In the genomic region with DNA sequence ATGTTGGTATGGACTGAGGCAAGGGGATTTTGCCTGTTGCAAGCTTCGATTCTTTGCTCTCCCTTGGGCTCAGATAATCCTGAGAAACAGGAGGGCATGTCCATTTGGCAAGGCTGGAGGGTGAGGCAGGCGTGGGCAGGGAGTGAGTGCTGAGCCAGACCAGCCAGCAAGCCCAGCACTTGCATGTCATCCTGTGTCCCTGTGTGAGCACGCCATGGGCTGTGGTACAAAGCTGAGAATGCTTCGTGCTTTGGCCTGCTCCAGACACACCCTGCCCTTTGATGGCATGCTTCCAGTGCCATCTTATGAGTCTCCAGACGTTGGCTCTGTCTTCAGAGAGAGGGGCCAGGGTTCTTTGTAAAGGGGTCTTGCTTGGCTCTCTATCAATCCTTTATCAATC, we compare ENCODE assay signal across 24 mouse cellular contexts.
DNase-seq lines count a peak whose midpoint lies in the region; ATAC-seq lines count a peak whose summit lies in the region.
"Had no signal": no experiment of that assay in that cellular context is flagged by ENCODE, and none has a peak within 500 bp of the region (broad histone marks: within the 10 kb centered on the region; RNA-seq: fewer than 3 reads in every experiment).

No protein-coding gene starts in this region.

- 82% methylated on average over 5 of the region's 5 CpGs for WGBS in midbrain, embryonic 11.5 days

- no peaks in the 10 kb centered on the region for H3K36me3 ChIP-seq in megakaryocyte, embryonic 14.5 days (replicated peaks; ENCODE audit: low read length)
- no peaks in the 10 kb centered on the region for H3K36me3 ChIP-seq in midbrain, embryonic 11.5 days (ENCODE audit: control insufficient read depth, insufficient read depth, low read length)
- H3K36me3 ChIP-seq: embryonic facial prominence, embryonic 13.5 days; embryonic facial prominence, embryonic 15.5 days; forebrain, embryonic 15.5 days had no signal

- ATAC-seq in megakaryocyte, adult 5-6 weeks (ENCODE audit: poor library complexity, severe bottlenecking), result no peak
- no peak for ATAC-seq in midbrain, embryonic 11.5 days (ENCODE audit: low FRiP score)
- ATAC-seq: CD4-positive, CD25-positive, alpha-beta regulatory T cell, adult 4 months; forebrain, embryonic 13.5 days; forebrain, embryonic 15.5 days; forebrain, postnatal 0 days had no signal

- no peak overlapping the region for H3K4me2 ChIP-seq in midbrain, embryonic 11.5 days
- H3K4me2 ChIP-seq: embryonic facial prominence, embryonic 13.5 days; embryonic facial prominence, embryonic 15.5 days; forebrain, embryonic 13.5 days; forebrain, embryonic 15.5 days had no signal

- no peak overlapping the region for H3K9ac ChIP-seq in midbrain, embryonic 11.5 days (ENCODE audit: low read length)
- H3K9ac ChIP-seq: embryonic facial prominence, embryonic 13.5 days; embryonic facial prominence, embryonic 15.5 days; forebrain, embryonic 13.5 days; forebrain, embryonic 15.5 days; forebrain, postnatal 0 days had no signal

- H3K4me3 ChIP-seq in megakaryocyte, embryonic 14.5 days (replicated peaks), result peak overlapping the region; percentile 57
- no peak overlapping the region for H3K4me3 ChIP-seq in midbrain, embryonic 11.5 days (ENCODE audit: low read depth, low read length)
- H3K4me3 ChIP-seq: embryonic facial prominence, embryonic 13.5 days; embryonic facial prominence, embryonic 15.5 days; erythroblast, embryonic 14.5 days; forebrain, embryonic 13.5 days; forebrain, embryonic 15.5 days had no signal

- H3K4me1 ChIP-seq in megakaryocyte, embryonic 14.5 days, result no peaks in the 10 kb centered on the region
- no peaks in the 10 kb centered on the region for H3K4me1 ChIP-seq in midbrain, embryonic 11.5 days (ENCODE audit: control insufficient read depth, insufficient read depth, low read length)
- H3K4me1 ChIP-seq: embryonic facial prominence, embryonic 13.5 days; embryonic facial prominence, embryonic 15.5 days had no signal

- no peak overlapping the region for H3K27ac ChIP-seq in midbrain, embryonic 11.5 days (ENCODE audit: low read depth, low read length)
- H3K27ac ChIP-seq: embryonic facial prominence, embryonic 13.5 days; embryonic facial prominence, embryonic 15.5 days; forebrain, embryonic 13.5 days; forebrain, embryonic 15.5 days had no signal

- peaks cover 71% of the 10 kb centered on the region for H3K9me3 ChIP-seq in megakaryocyte, embryonic 14.5 days
- no peaks in the 10 kb centered on the region for H3K9me3 ChIP-seq in midbrain, embryonic 11.5 days (ENCODE audit: control insufficient read depth, low read length)
- H3K9me3 ChIP-seq: embryonic facial prominence, embryonic 15.5 days; forebrain, embryonic 13.5 days; forebrain, embryonic 15.5 days had no signal

- DNase-seq in cerebellum, postnatal 10 days, result peak; percentile 17 to 32
- DNase-seq in cerebellum, adult 9-11 months, result no peak
- peak; percentile 27 to 37 for DNase-seq in cerebellum, postnatal 25 days
- DNase-seq in cerebellum, postnatal 4 days (ENCODE audit: low spot score in 2 of 2), result no peak
- DNase-seq in gonadal fat pad, adult 2 months (ENCODE audit: low read depth), result peak; percentile 73
- no peak for DNase-seq in midbrain, embryonic 11.5 days (ENCODE audit: low spot score, missing footprints)
- DNase-seq: adrenal gland, adult 2 months; adrenal gland, postnatal 10 days; adrenal gland, postnatal 25 days; B cell, adult 2 months; cerebellum, adult 11 months; cerebellum, adult 18-20 months; cerebellum, adult 8-10 months; embryo, embryonic 11 days; forebrain, postnatal 0 days had no signal

- H3K27me3 ChIP-seq in megakaryocyte, embryonic 14.5 days (replicated peaks), result no peaks in the 10 kb centered on the region
- H3K27me3 ChIP-seq in midbrain, embryonic 11.5 days (ENCODE audit: control insufficient read depth, insufficient read depth, low read length), result no peaks in the 10 kb centered on the region
- H3K27me3 ChIP-seq: CH12.LX; embryonic facial prominence, embryonic 13.5 days; embryonic facial prominence, embryonic 15.5 days; forebrain, embryonic 13.5 days; forebrain, embryonic 15.5 days had no signal

Comparison
In these comparisons a context has a peak if more than half of its experiments do, and no peak if none do; other contexts are left out.
1. DNase-seq: peak in cerebellum, postnatal 10 days (2 of 2), cerebellum, postnatal 25 days (2 of 2) and gonadal fat pad, adult 2 months (single experiment); none in cerebellum, adult 9-11 months (single experiment), cerebellum, postnatal 4 days (0 of 2) and midbrain, embryonic 11.5 days (single experiment).